Mouse (Mus musculus): ENCODE data around the gene Tkfc. TPM values are rescaled to one million over a fixed set of nuclear protein-coding genes. Genes with fewer than 3 reads are reported as not detected.
A peak's percentile ranks its signal among the peaks of the same experiment; 100 is the strongest.

The Tkfc gene
- 10 to 100 TPM; 27.7 to 28.6 TPM for total RNA-seq (2021)
- long read RNA-seq, partial matches to known transcripts: 2 of 22 reads
- long read RNA-seq, other reads (novel, unspliced or antisense): 18 of 22 reads

GRCm38 (mm10) chr19:10605293-10605900 lies at the start of gene Tkfc, which contains the start of gene Ddb1:
Gene Tkfc, minus strand, starts transcription at chr19:10605654.
Gene Ddb1, plus strand, starts transcription at chr19:10605327.
- peak; percentile 99 for DNase-seq (ENCODE audit: low spot score in 2 of 2)

GRCm38 (mm10) chr19:10648156-10648555 lies 42.7 kb upstream of the Tkfc start:
- no peak for DNase-seq (ENCODE audit: low spot score in 2 of 2)

GRCm38 (mm10) chr19:10645616-10646015 lies 40.2 kb upstream of the Tkfc start:
- no peak for DNase-seq (ENCODE audit: low spot score in 2 of 2)

GRCm38 (mm10) chr19:10640589-10641378 lies 35.3 kb upstream of the Tkfc start:
- DNase-seq (ENCODE audit: low spot score in 2 of 2): no peak

- DNase-seq (ENCODE audit: low spot score in 2 of 2): no peak
These were observed 34.6 kb upstream of the Tkfc start for GRCm38 (mm10) chr19:10640080-10640479.

- DNase-seq (ENCODE audit: low spot score in 2 of 2): no peak
These were observed 32.4 kb upstream of the Tkfc start for GRCm38 (mm10) chr19:10637840-10638239.

- peak; percentile 48 to 70 for DNase-seq (ENCODE audit: low spot score in 2 of 2)
These were observed 29.4 kb upstream of the Tkfc start for GRCm38 (mm10) chr19:10634872-10635318.

- DNase-seq (ENCODE audit: low spot score in 2 of 2): peak; percentile 42 to 56
These were observed 28.8 kb upstream of the Tkfc start, which contains the start of gene Vwce for GRCm38 (mm10) chr19:10634106-10634871. Gene Vwce, plus strand, starts transcription at chr19:10634213.

- no peak for DNase-seq (ENCODE audit: low spot score in 2 of 2)
These were observed 3.3 kb upstream of the Tkfc start for GRCm38 (mm10) chr19:10608573-10609240.

GRCm38 (mm10) chr19:10605901-10606622 lies 608 bp upstream of the Tkfc start:
- no peak for DNase-seq (ENCODE audit: low spot score in 2 of 2)

- DNase-seq (ENCODE audit: low spot score in 2 of 2): peak in 1 of 2 experiments; percentile 15
These were observed 920 bp downstream of the Tkfc start for GRCm38 (mm10) chr19:10604534-10604933.

- peak in 1 of 2 experiments; percentile 19 for DNase-seq (ENCODE audit: low spot score in 2 of 2)
These were observed 1.6 kb downstream of the Tkfc start for GRCm38 (mm10) chr19:10603660-10604523.

GRCm38 (mm10) chr19:10602787-10603186 lies 2.7 kb downstream of the Tkfc start:
- DNase-seq (ENCODE audit: low spot score in 2 of 2): peak; percentile 92

GRCm38 (mm10) chr19:10602247-10602769 lies 3.1 kb downstream of the Tkfc start:
- no peak for DNase-seq (ENCODE audit: low spot score in 2 of 2)

GRCm38 (mm10) chr19:10599648-10600047 lies 5.8 kb downstream of the Tkfc start:
- no peak for DNase-seq (ENCODE audit: low spot score in 2 of 2)

GRCm38 (mm10) chr19:10598188-10598587 lies 7.3 kb downstream of the Tkfc start:
- peak; percentile 16 to 24 for DNase-seq (ENCODE audit: low spot score in 2 of 2)

GRCm38 (mm10) chr19:10591659-10592377 lies 13.6 kb downstream of the Tkfc start:
- DNase-seq (ENCODE audit: low spot score in 2 of 2): no peak

- DNase-seq (ENCODE audit: low spot score in 2 of 2): no peak
These were observed 15.2 kb downstream of the Tkfc start for GRCm38 (mm10) chr19:10590301-10590700.
